Mouse (Mus musculus) cortical plate, adult 2 months (tissue): ENCODE results near the gene Ldb2.

ENCODE experiments used
- CTCF ChIP-seq: fragments of 200-500 bp; IDR thresholded peaks from 2 replicates; pipeline ENCODE4 v1.5.1; 2011; ENCODE audit warnings: mild to moderate bottlenecking, control low read depth, low read length; ENCODE audit not compliant: insufficient read depth; ENCODE audit errors: extremely low read depth
- POLR2A ChIP-seq: fragments of 200-500 bp; IDR thresholded peaks from 2 replicates; pipeline ENCODE4 v1.6.1; 2011; ENCODE audit warnings: mild to moderate bottlenecking, low read length, control low read depth; ENCODE audit not compliant: insufficient read depth; ENCODE audit errors: extremely low read depth

- TF ChIP-seq POLR2A (no peak), CTCF (no peak)
Observed at GRCm38 (mm10) chr5:44498229-44498628, 301.3 kb downstream of the Ldb2 start.
